Mouse (Mus musculus) myocyte (in vitro differentiated cells): ENCODE results near the gene Cpa4.

Experiments
- E2F4 ChIP-seq: IDR thresholded peaks from one replicate; pipeline ENCODE4 v1.6.1; 2011; ENCODE audit warnings: mild to moderate bottlenecking, control low read depth, moderate library complexity; ENCODE audit not compliant: insufficient read depth
- MAX ChIP-seq: IDR thresholded peaks from one replicate; pipeline ENCODE4 v1.6.1; 2011; ENCODE audit warnings: low read depth, mild to moderate bottlenecking, control low read depth
- POLR2A ChIP-seq: IDR thresholded peaks from one replicate; pipeline ENCODE4 v1.6.1; 2011; ENCODE audit warnings: low read depth, mild to moderate bottlenecking, control low read depth, moderate library complexity; ENCODE audit not compliant: insufficient read length
- USF1 ChIP-seq: IDR thresholded peaks from one replicate; pipeline ENCODE4 v1.6.1; 2011; ENCODE audit warnings: low read depth, mild to moderate bottlenecking, control low read depth, moderate library complexity

- TF ChIP-seq POLR2A (no peak), USF1 (no peak), MAX (no peak), E2F4 (no peak)
Observed at GRCm38 (mm10) chr6:30553381-30554010, 14.7 kb upstream of the Cpa4 start.
